Mouse (Mus musculus) lung, postnatal 0 days (tissue): ENCODE measurements around the gene Ly6g6f. TPM values are rescaled to one million over a fixed set of nuclear protein-coding genes. Genes with fewer than 3 reads are reported as not detected.

Source experiments
- ATAC-seq: fragments of 200-750 bp; cut with Nextera tagmentation; 2 replicates; pipeline ENCODE4 v1.8.0; 2017; ENCODE audit warnings: moderate library complexity
- DNase-seq: peaks from one replicate; pipeline ENCODE4 v3.0.0-alpha.2; 2016; ENCODE audit warnings: low spot score
- H3K27ac ChIP-seq: fragments of 300-500 bp; sonication (generic); 2 replicates; pipeline ENCODE4 v1.5.1; 2014; ENCODE audit warnings: antibody characterized with exemption, mild to moderate bottlenecking, low read length, mixed read lengths
- H3K27me3 ChIP-seq: fragments of 300-500 bp; sonication (generic); replicated peaks from 2 replicates; pipeline ENCODE4 v1.6.1; 2014; ENCODE audit warnings: low read length, mixed read lengths; ENCODE audit not compliant: insufficient read depth
- H3K36me3 ChIP-seq: fragments of 300-500 bp; sonication (generic); 2 replicates; pipeline ENCODE4 v1.6.1; 2014; ENCODE audit warnings: low read length, mixed read lengths; ENCODE audit not compliant: insufficient read depth
- H3K4me1 ChIP-seq: fragments of 300-500 bp; sonication (generic); 2 replicates; pipeline ENCODE4 v1.6.1; 2014; ENCODE audit warnings: antibody characterized with exemption, low read depth, low read length, mixed read lengths; ENCODE audit not compliant: insufficient read depth
- H3K4me2 ChIP-seq: fragments of 300-500 bp; sonication (generic); replicated peaks from 2 replicates; pipeline ENCODE4 v1.6.1; 2014; ENCODE audit warnings: low read depth, mild to moderate bottlenecking, low read length, moderate library complexity, mixed read lengths
- H3K4me3 ChIP-seq: fragments of 300-500 bp; sonication (generic); 2 replicates; pipeline ENCODE4 v1.5.1; 2014; ENCODE audit warnings: low read depth, low read length
- H3K9ac ChIP-seq: fragments of 300-500 bp; sonication (generic); replicated peaks from 2 replicates; pipeline ENCODE4 v1.6.1; 2014; ENCODE audit warnings: low read depth, mild to moderate bottlenecking
- H3K9me3 ChIP-seq: fragments of 300-500 bp; sonication (generic); 2 replicates; pipeline ENCODE4 v1.6.1; 2016; ENCODE audit warnings: low read length, mixed read lengths
- CTCF ChIP-seq: IDR thresholded peaks from 2 replicates; pipeline ENCODE4 v1.5.1; 2016; ENCODE audit warnings: antibody characterized with exemption, mild to moderate bottlenecking
- EP300 ChIP-seq: IDR thresholded peaks from 2 replicates; pipeline ENCODE4 v1.6.1; 2016; ENCODE audit warnings: antibody characterized with exemption, mild to moderate bottlenecking, control low read depth
- WGBS: fragments of 180-500 bp; shearing (Covaris S2); extraction: QIAGEN DNeasy Blood & Tissue Kit; methylation state at CpG from one replicate; pipeline ENCODE4 v1.1.7; 2014; 5-methylcytosine and 5-hydroxymethylcytosine counted together
- polyA plus RNA-seq: library from polyadenylated mRNA; unstranded; fragments of >200 nt; fragmentation: Nextera tagmentation; extraction: Ambion mirVana; gene quantifications from 2 replicates; pipeline ENCODE4 v1.2.1, GENCODE M21; 2015

Ly6g6f gene
- polyA plus RNA-seq, 1 experiment from 2014 or later = 0.74 TPM

DNA sequence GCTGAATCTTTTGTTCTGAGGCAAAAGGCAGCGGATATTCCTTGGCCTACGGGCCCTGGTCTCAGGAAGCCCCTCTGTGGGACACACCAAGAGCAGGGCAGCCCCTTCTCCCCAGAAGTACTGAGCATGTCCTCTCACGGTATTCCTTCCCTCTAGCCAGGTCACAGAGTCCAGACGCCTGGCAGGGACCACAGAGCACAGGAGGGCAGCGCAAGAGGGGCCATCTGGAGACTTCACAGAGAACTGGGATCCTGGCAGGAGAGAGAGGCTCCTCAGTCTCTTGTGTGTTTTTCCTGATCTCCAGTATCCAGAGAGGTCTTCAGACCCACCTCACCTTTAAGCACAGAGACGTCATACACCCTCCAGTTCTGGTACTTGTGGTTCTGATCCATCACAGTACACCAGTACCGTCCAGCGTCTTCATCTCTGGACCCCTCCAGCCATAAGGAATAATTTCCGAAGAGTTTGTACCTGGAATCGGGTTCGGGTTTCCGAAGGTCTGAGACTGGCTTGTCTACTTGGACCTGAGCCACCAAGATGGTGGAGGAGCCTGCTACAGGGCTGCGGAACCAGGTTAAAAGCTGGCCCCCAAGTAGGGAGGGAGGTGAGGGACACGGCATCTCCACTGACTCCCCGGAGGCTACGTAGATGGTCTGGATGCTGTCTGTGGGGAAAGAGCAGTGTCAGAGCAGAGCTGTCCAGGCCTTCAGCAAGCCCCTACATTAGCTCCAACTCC lies 2.4 kb downstream of the Ly6g6f start:
- no peak for ATAC-seq
- Histone ChIP-seq H3K9ac (no peak overlapping the region), H3K27me3 (no peaks in the 10 kb centered on the region), H3K36me3 (no peaks in the 10 kb centered on the region), H3K27ac (no peak overlapping the region), H3K4me3 (no peak overlapping the region), H3K4me2 (no peak overlapping the region), H3K9me3 (no peaks in the 10 kb centered on the region), H3K4me1 (no peaks in the 10 kb centered on the region)
- WGBS = 81% methylated on average over 16 of the region's 16 CpGs
- no peak for DNase-seq
- TF ChIP-seq CTCF (no peak), EP300 (no peak)

DNA sequence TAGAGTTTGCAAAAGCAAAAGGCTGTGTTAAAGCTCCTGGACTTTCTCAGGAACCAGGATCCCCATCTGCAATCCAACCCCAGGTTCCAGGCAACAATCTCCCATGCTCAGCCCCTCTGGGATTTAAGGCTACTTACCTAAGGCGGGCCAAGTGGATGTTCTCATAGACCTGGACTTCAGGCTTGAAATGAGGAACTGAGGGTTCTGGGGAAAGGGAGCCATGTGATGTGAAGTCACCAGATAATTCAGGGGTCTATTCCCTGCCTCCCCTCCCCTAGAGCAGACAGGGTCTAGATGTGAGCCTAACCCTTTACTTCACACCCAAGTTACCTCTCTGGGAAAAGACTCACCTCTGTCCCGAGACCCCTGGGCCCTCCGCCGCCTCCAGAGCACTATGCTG lies 4.7 kb downstream of the Ly6g6f start:
- Histone ChIP-seq H3K4me3 (no peak overlapping the region), H3K9me3 (no peaks in the 10 kb centered on the region), H3K9ac (no peak overlapping the region), H3K4me2 (no peak overlapping the region), H3K27ac (no peak overlapping the region), H3K4me1 (no peaks in the 10 kb centered on the region), H3K36me3 (no peaks in the 10 kb centered on the region), H3K27me3 (no peaks in the 10 kb centered on the region)
- ATAC-seq (no peak), DNase-seq (no peak)
- 85% methylated on average over 4 of the region's 4 CpGs for WGBS
- no peak for TF ChIP-seq CTCF

DNA sequence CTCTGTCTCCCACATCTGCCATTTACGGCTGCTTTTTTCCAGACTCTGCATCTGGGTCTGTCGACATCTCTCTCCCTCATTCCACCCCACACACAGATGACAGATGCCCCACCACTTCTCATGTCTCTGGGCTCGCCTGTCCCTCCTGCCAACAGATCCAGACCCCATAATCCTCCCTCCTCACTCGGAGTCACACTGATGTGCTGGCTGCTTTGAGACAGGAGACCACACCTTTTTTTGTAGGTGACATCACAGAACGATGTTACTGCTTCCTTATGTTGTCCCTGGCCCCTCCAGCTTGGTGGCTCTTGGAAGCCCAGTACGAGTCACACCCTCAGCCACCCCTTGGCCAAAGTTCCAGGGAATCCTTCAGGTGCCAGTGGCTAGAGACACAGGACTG lies 5.2 kb downstream of the Ly6g6f start:
- Histone ChIP-seq H3K27ac (no peak overlapping the region), H3K4me2 (no peak overlapping the region), H3K9ac (no peak overlapping the region), H3K36me3 (no peaks in the 10 kb centered on the region), H3K4me1 (no peaks in the 10 kb centered on the region), H3K4me3 (no peak overlapping the region), H3K27me3 (no peaks in the 10 kb centered on the region), H3K9me3 (no peaks in the 10 kb centered on the region)
- ATAC-seq (no peak), DNase-seq (no peak)
- TF ChIP-seq EP300 (no peak), CTCF (no peak)
- WGBS = 54% methylated on average over 6 of the region's 6 CpGs

DNA sequence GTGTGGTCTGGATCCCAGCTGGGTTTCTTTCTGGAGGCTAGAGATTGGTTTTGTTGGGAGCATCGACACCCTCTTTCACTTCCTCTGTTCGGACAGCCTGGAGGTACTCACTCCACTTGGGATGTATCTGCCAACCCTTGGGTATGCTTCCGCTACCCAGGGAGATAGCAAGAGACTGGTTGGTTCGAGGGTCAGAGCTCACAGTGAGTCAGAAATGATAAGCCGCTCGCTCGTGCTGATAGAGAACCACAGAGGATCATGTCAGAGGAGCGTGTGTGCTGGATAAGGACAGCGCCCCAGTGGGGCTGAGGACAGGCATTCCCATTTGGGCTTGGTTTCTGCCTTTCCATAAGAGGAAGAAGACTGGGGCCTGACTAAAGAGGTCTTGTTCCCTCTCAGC lies 5.6 kb downstream of the Ly6g6f start:
- H3K4me2 ChIP-seq = no peak overlapping the region
- no peaks in the 10 kb centered on the region for H3K9me3 ChIP-seq
- no peak overlapping the region for H3K4me3 ChIP-seq
- no peak overlapping the region for H3K9ac ChIP-seq
- WGBS = 39% methylated on average over 9 of the region's 9 CpGs
- H3K27ac ChIP-seq = no peak overlapping the region
- no peak for ATAC-seq
- TF ChIP-seq EP300 (no peak), CTCF (no peak)
- H3K27me3 ChIP-seq = no peaks in the 10 kb centered on the region
- H3K36me3 ChIP-seq = no peaks in the 10 kb centered on the region
- no peaks in the 10 kb centered on the region for H3K4me1 ChIP-seq
- no peak for DNase-seq

DNA sequence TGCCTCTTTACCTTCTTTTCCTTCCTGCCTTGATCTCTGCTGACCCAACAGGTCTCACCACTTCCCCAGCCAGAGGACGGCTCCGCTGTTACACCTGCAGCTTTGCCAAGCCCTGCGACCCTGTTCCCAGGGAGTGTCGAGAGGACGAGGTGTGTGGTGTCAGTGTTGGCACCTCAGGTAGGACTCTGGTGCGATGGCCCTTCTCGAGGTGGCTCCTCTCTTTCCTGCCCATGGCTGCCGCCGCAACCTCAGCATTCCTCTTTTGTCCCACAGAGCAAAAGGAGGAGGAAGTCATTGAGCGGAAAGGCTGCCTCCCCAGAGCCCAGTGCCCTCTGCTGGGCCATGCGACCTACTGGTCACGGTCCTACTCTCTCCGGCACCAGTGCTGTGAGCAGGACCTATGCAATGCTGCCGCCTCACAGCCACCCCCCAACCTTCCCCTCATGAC lies 7.6 kb downstream of the Ly6g6f start, which contains the start of gene Ly6g6d:
Ly6g6d (minus strand) TSS at position 280 of the 448 bp plus-strand sequence.
- H3K9me3 ChIP-seq = no peaks in the 10 kb centered on the region
- H3K9ac ChIP-seq = peak within 1 kb of the TSS; percentile 36
- no peaks in the 10 kb centered on the region for H3K4me1 ChIP-seq
- H3K36me3 ChIP-seq = no peaks in the 10 kb centered on the region
- peak within 1 kb of the TSS; percentile 56 for H3K4me2 ChIP-seq
- peak; percentile 88 for DNase-seq
- H3K27me3 ChIP-seq = no peaks in the 10 kb centered on the region
- WGBS = 3% methylated on average over 14 of the region's 14 CpGs
- H3K27ac ChIP-seq = peak within 1 kb of the TSS; percentile 76
- H3K4me3 ChIP-seq = peak within 1 kb of the TSS; percentile 38
- peak; percentile 95 for ATAC-seq
- TF ChIP-seq CTCF = peak; percentile 85
- TF ChIP-seq EP300 = no peak

DNA sequence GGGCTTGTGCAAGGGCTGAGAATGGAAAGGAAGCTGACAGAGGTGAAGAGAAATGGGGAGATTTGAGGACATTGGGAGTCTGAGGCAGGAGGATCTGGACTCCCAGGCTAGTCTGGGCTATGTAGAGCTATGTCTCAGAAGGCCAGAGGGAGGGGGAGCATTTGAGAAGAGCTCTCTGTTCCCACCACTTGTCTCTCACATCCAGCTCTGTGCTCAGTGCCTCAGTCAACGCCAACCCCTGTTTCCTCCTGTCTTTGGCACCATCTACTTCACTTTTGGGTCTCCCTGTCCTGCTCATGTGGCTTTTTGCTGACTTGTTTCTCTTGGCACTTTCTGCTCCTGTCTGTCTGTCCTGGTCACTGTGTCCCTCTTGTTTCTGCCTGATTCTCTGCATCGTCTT lies 8.1 kb downstream of the Ly6g6f start:
- no peak for DNase-seq
- peak overlapping the region; percentile 56 for H3K4me2 ChIP-seq
- TF ChIP-seq CTCF = no peak
- no peak for TF ChIP-seq EP300
- H3K27ac ChIP-seq = peak overlapping the region; percentile 76
- H3K4me1 ChIP-seq = no peaks in the 10 kb centered on the region
- peak; percentile 50; the same call in 1 of the 2 replicates for ATAC-seq
- no peaks in the 10 kb centered on the region for H3K9me3 ChIP-seq
- H3K9ac ChIP-seq = peak overlapping the region; percentile 36
- no peaks in the 10 kb centered on the region for H3K27me3 ChIP-seq
- no peaks in the 10 kb centered on the region for H3K36me3 ChIP-seq
- WGBS = 24% methylated on average over 2 of the region's 2 CpGs
- H3K4me3 ChIP-seq = peak overlapping the region; percentile 38
